Mouse (Mus musculus) liver, embryonic 13.5 days (tissue): ENCODE measurements around the gene Rtp4. TPM values are rescaled to one million over a fixed set of nuclear protein-coding genes. Genes with fewer than 3 reads are reported as not detected.

Experiments
- ATAC-seq: fragments of 200-750 bp; cut with Nextera tagmentation; 2 replicates; pipeline ENCODE4 v1.8.0; 2017; ENCODE audit warnings: low read depth, mild to moderate bottlenecking, moderate number of reproducible peaks, moderate library complexity
- DNase-seq: peaks from one replicate; pipeline ENCODE4 v3.0.0; 2022
- H3K27ac ChIP-seq: fragments of 300-500 bp; sonication (generic); 2 replicates; pipeline ENCODE4 v1.5.1; 2015; ENCODE audit warnings: moderate library complexity, mild to moderate bottlenecking, inconsistent platforms
- H3K27me3 ChIP-seq: fragments of 300-500 bp; sonication (generic); 2 replicates; pipeline ENCODE4 v1.6.1; 2015; ENCODE audit warnings: mild to moderate bottlenecking, inconsistent platforms
- H3K36me3 ChIP-seq: fragments of 300-500 bp; sonication (generic); 2 replicates; pipeline ENCODE4 v1.6.1; 2015; ENCODE audit warnings: mild to moderate bottlenecking, inconsistent platforms
- H3K4me1 ChIP-seq: fragments of 300-500 bp; sonication (generic); replicated peaks from 2 replicates; pipeline ENCODE4 v1.6.1; 2015; ENCODE audit warnings: inconsistent platforms
- H3K4me2 ChIP-seq: fragments of 300-500 bp; sonication (generic); 2 replicates; pipeline ENCODE4 v1.6.1; 2015; ENCODE audit warnings: inconsistent platforms, mild to moderate bottlenecking, moderate library complexity
- H3K4me3 ChIP-seq: fragments of 300-500 bp; sonication (generic); replicated peaks from 2 replicates; pipeline ENCODE4 v1.5.1; 2015; ENCODE audit warnings: mild to moderate bottlenecking, inconsistent platforms
- H3K9ac ChIP-seq: fragments of 300-500 bp; sonication (generic); 2 replicates; pipeline ENCODE4 v1.6.1; 2015; ENCODE audit warnings: mild to moderate bottlenecking, inconsistent platforms
- H3K9me3 ChIP-seq: fragments of 300-500 bp; sonication (generic); replicated peaks from 2 replicates; pipeline ENCODE4 v1.6.1; 2016; ENCODE audit warnings: inconsistent platforms
- WGBS: fragments of 180-500 bp; shearing (Covaris S2); methylation state at CpG from one replicate; pipeline ENCODE4 v1.1.7; 2015; ENCODE audit not compliant: insufficient replicate concordance; 5-methylcytosine and 5-hydroxymethylcytosine counted together
- polyA plus RNA-seq: library from polyadenylated mRNA; unstranded; fragments of >200 nt; fragmentation: Nextera tagmentation; extraction: Ambion mirVana; gene quantifications from 2 replicates; pipeline ENCODE4 v1.2.1, GENCODE M21; 2015

Rtp4 gene
- polyA plus RNA-seq, 1 experiment from 2014 or later = 6.5 TPM

GRCm38 (mm10) chr16:23515766-23516165 is 4.3 kb upstream of the Rtp4 start:
- WGBS = 52% methylated on average over 3 of the region's 3 CpGs
- Histone ChIP-seq H3K9me3 (no peaks in the 10 kb centered on the region), H3K27me3 (no peaks in the 10 kb centered on the region), H3K27ac (peak overlapping the region; percentile 16; the same call in 1 of the 2 replicates), H3K4me2 (no peak overlapping the region), H3K9ac (no peak overlapping the region), H3K36me3 (peaks cover 5% of the 10 kb centered on the region; the same call in 1 of the 2 replicates), H3K4me1 (peaks cover 27% of the 10 kb centered on the region), H3K4me3 (no peak overlapping the region)
- ATAC-seq (peak; percentile 36; the same call in 1 of the 2 replicates), DNase-seq (no peak)

- H3K27ac ChIP-seq = peak overlapping the region; percentile 39
- 57% methylated on average over 2 of the region's 2 CpGs for WGBS
- no peak for DNase-seq
Measured at GRCm38 (mm10) chr16:23516606-23517005, 3.5 kb upstream of the Rtp4 start.

DNA sequence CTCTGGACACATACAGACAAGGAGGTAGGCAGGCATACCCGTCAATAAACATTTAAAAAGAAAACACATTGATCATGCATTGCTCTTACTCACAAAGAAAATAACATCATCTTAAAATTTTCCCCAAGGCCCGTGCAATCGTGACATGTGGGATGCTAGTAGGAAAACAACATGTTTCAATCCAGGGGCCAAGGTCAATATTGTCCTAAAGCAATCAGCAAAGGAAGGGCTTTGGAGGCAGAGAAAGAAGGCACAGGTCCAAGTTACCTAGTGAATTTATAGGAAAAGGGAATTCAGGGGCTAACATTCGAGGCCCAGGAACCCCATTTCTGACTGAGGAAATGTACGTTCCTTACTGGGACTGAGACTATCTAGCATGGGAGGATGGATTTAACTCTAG is 2.9 kb upstream of the Rtp4 start:
- Histone ChIP-seq H3K27me3 (no peaks in the 10 kb centered on the region; the same call in 1 of the 2 replicates), H3K9me3 (no peaks in the 10 kb centered on the region), H3K27ac (peak overlapping the region; percentile 68), H3K9ac (no peak overlapping the region), H3K4me3 (no peak overlapping the region), H3K36me3 (peaks cover 5% of the 10 kb centered on the region; the same call in 1 of the 2 replicates), H3K4me1 (peaks cover 29% of the 10 kb centered on the region), H3K4me2 (no peak overlapping the region)
- WGBS = 50% methylated on average over 5 of the region's 5 CpGs
- no peak for DNase-seq
- ATAC-seq = no peak

More at GRCm38 (mm10) chr16:23516606-23517005, 3.5 kb upstream of the Rtp4 start:
- no peak overlapping the region for H3K4me2 ChIP-seq
- H3K4me1 ChIP-seq = peaks cover 31% of the 10 kb centered on the region
- no peaks in the 10 kb centered on the region for H3K9me3 ChIP-seq
- no peak overlapping the region for H3K4me3 ChIP-seq
- H3K36me3 ChIP-seq = peaks cover 5% of the 10 kb centered on the region; the same call in 1 of the 2 replicates
- no peak overlapping the region for H3K9ac ChIP-seq
- no peak for ATAC-seq
- no peaks in the 10 kb centered on the region; the same call in 1 of the 2 replicates for H3K27me3 ChIP-seq

DNA sequence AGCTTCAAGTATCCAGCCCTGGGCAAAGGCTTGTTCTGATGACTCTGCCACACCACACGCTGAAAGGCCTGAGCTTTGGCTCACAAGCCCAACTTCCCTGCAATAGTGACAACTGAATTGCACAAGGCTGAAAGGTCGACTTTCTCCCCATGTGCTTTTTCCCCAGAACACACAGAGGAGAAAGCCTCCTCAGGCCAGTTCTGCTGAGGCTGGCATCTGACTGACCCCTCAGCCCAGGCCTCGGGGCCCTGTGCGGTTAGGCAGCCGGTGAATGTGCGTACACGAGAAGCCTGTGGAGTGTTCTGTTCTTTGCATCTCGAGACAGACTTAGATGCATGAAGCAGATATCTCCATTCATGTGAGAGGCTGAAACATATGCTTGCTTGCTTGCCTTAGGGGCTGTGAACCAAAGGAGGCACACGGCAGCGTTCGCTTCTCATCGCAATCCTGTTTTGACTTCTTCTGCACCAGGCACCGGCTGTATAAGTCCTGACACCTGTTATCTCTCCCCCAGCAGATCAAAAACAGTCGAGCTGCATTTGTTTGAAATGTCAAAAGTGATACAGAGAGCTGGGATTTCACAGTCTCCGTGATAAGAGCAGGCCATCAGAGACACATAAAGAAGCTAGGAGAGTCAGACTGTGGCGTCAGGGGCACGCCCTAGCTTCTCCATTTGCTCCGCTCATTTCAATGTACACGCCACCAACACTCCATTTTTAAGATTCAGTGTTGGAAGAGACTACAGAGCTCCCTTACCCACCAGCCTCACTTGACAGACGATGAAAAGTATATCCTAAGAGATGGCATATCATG is 2.1 kb upstream of the Rtp4 start:
- ATAC-seq (peak; percentile 53), DNase-seq (no peak)
- 61% methylated on average over 20 of the region's 20 CpGs for WGBS
- Histone ChIP-seq H3K36me3 (0 out of 2 replicates have a peak, but pooled peaks cover 5% of the 10 kb centered on the region), H3K4me1 (peaks cover 28% of the 10 kb centered on the region), H3K4me3 (no peak overlapping the region), H3K9ac (no peak overlapping the region), H3K27me3 (no peaks in the 10 kb centered on the region; the same call in 1 of the 2 replicates), H3K4me2 (peak overlapping the region; percentile 49), H3K9me3 (no peaks in the 10 kb centered on the region), H3K27ac (peak overlapping the region; percentile 68)

GRCm38 (mm10) chr16:23518567-23519369 is 1.3 kb upstream of the Rtp4 start:
- no peaks in the 10 kb centered on the region; the same call in 1 of the 2 replicates for H3K27me3 ChIP-seq
- H3K9me3 ChIP-seq = no peaks in the 10 kb centered on the region
- peaks cover 28% of the 10 kb centered on the region for H3K4me1 ChIP-seq
- H3K36me3 ChIP-seq = no peaks in the 10 kb centered on the region
- no peak overlapping the region for H3K9ac ChIP-seq
- H3K4me3 ChIP-seq = peak overlapping the region; percentile 50; the same call in 1 of the 2 replicates
- WGBS = 66% methylated on average over 10 of the region's 10 CpGs
- no peak for DNase-seq
- H3K4me2 ChIP-seq = peak overlapping the region; percentile 49
- ATAC-seq = no peak
- H3K27ac ChIP-seq = peak overlapping the region; percentile 68

DNA sequence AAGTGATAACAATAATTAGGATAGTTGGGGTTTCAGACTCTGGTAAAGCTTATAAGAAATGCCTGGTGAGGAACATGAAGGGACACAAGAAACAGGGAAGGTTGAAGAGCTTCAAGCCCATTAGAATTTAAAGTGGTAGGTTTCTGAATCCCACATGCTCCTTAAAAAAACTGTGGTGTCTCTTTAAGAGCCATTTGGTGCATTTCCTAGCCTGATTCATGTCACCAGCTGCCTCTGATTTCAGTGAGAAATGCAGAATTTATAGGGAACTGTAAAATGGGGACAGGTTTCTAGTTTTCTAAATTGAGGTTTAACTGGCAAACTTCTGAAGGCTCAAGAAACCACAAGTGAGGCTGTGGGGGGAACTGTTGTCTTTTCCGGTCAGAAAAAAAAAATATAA is 320 bp upstream of the Rtp4 start:
- Histone ChIP-seq H3K36me3 (no peaks in the 10 kb centered on the region), H3K4me2 (peak overlapping the region; percentile 49), H3K27ac (peak overlapping the region; percentile 71), H3K4me1 (peaks cover 28% of the 10 kb centered on the region), H3K27me3 (no peaks in the 10 kb centered on the region; the same call in 1 of the 2 replicates), H3K9me3 (no peaks in the 10 kb centered on the region), H3K9ac (peak overlapping the region; percentile 66), H3K4me3 (peak overlapping the region; percentile 50)
- DNase-seq = no peak
- WGBS = 9% methylated on average over 1 of the region's 1 CpGs
- no peak for ATAC-seq

DNA sequence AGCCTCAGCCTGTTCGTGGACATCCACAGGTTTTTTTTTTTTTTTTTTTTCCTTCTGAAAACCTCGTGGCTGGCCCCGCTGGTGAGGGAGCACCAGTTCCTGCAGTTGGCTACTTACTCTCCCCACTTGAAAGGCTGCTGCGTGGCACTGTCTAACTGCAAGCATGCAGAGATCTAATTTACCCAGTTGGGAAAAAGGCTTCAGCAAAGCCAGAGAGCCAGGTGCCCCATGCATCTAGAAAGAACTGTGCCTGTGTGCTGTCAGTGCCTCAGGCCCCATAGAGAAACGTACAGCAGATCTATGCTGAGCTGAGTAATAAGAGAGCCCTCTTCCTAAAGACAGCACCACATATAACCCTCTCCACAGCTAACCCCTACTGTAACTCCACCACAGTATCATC is 1.0 kb downstream of the Rtp4 start:
- ATAC-seq (no peak), DNase-seq (no peak)
- WGBS = 16% methylated on average over 5 of the region's 5 CpGs
- Histone ChIP-seq H3K4me1 (peaks cover 20% of the 10 kb centered on the region), H3K4me2 (peak overlapping the region; percentile 49), H3K9ac (no peak overlapping the region), H3K4me3 (peak overlapping the region; percentile 50; the same call in 1 of the 2 replicates), H3K36me3 (no peaks in the 10 kb centered on the region), H3K27ac (0 out of 2 replicates have a peak overlapping the region, but pooled peaks have one; percentile 71), H3K27me3 (no peaks in the 10 kb centered on the region; the same call in 1 of the 2 replicates), H3K9me3 (no peaks in the 10 kb centered on the region)

GRCm38 (mm10) chr16:23522081-23522480 is 2.0 kb downstream of the Rtp4 start:
- Histone ChIP-seq H3K4me3 (no peak overlapping the region), H3K36me3 (no peaks in the 10 kb centered on the region), H3K9me3 (no peaks in the 10 kb centered on the region), H3K9ac (no peak overlapping the region), H3K27me3 (no peaks in the 10 kb centered on the region; the same call in 1 of the 2 replicates), H3K27ac (no peak overlapping the region), H3K4me1 (peaks cover 10% of the 10 kb centered on the region; the same call in 1 of the 2 replicates), H3K4me2 (no peak overlapping the region)
- 69% methylated on average over 5 of the region's 5 CpGs for WGBS
- ATAC-seq (no peak), DNase-seq (no peak)

GRCm38 (mm10) chr16:23529186-23529585 is 9.1 kb downstream of the Rtp4 start:
- Histone ChIP-seq H3K9ac (no peak overlapping the region), H3K9me3 (no peaks in the 10 kb centered on the region), H3K4me3 (no peak overlapping the region), H3K4me1 (no peaks in the 10 kb centered on the region), H3K36me3 (no peaks in the 10 kb centered on the region), H3K27ac (no peak overlapping the region), H3K27me3 (no peaks in the 10 kb centered on the region), H3K4me2 (no peak overlapping the region)
- WGBS = 55% methylated on average over 4 of the region's 4 CpGs
- ATAC-seq = no peak
- no peak for DNase-seq

GRCm38 (mm10) chr16:23533707-23534106 is 13.6 kb downstream of the Rtp4 start:
- ATAC-seq = peak; percentile 63
- Histone ChIP-seq H3K27ac (no peak overlapping the region), H3K9ac (no peak overlapping the region), H3K4me1 (no peaks in the 10 kb centered on the region), H3K9me3 (no peaks in the 10 kb centered on the region), H3K27me3 (no peaks in the 10 kb centered on the region), H3K36me3 (no peaks in the 10 kb centered on the region), H3K4me3 (no peak overlapping the region), H3K4me2 (no peak overlapping the region)
- no peak for DNase-seq
- 47% methylated on average over 3 of the region's 3 CpGs for WGBS

DNA sequence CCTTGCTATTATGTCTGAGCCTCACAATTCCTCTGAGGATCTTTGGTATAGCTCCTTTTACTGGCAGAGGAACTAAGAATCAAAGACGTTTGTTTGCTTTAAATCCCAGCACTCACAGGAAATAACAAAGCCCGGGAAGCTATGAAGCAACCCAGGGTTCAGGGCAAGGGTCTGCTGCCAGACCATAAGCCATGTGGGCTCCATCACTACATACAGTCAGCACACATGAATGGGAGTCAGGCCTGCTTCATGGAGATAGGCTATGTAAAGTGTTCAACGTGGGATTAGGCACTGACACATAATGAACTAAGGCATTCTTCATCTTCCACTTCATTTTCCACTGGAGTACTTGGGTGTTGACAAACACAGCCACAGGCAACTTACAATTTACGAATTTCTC is 21.0 kb downstream of the Rtp4 start:
- no peak overlapping the region for H3K27ac ChIP-seq
- no peak overlapping the region for H3K9ac ChIP-seq
- no peak overlapping the region for H3K4me3 ChIP-seq
- 43% methylated on average over 4 of the region's 4 CpGs for WGBS
- ATAC-seq = no peak
- H3K4me2 ChIP-seq = no peak overlapping the region
- no peaks in the 10 kb centered on the region for H3K27me3 ChIP-seq
- no peaks in the 10 kb centered on the region for H3K36me3 ChIP-seq
- H3K9me3 ChIP-seq = no peaks in the 10 kb centered on the region
- no peak for DNase-seq
- 0 out of 2 replicates have a peak, but pooled peaks cover 4% of the 10 kb centered on the region for H3K4me1 ChIP-seq
